Mouse (Mus musculus): ENCODE measurements at regions not wholly inside any gene's neighbourhood (a gene's known extent, or its start where the extent isn't known, plus 50 kb on each side); places are given as distances from the start of the nearest gene placed in this dataset.

DNA sequence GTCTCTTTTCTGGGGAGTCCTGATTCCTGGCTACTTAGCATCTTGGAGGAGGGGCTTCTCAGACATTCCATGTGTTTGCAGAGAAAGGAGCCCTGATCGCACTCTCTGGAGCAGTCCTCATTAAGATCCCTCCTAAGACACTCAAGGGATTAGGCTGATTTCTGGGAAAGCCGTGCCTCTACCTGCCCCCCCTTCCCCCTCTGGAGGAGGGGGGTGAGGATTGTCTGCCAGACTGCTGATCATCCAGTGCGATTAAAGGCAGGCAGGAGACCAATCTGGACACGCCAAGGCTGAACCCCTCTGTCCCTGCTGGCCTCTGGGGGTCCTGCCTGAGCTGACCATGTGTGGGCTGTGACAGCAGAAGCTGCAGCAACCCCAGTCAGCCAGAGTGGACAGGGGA lies 65.4 kb downstream of the Vegfa start:
- Histone ChIP-seq H3K36me3 (ENCODE audit: control insufficient read depth, insufficient read depth, low read length) (no peaks in the 10 kb centered on the region), H3K4me3 (ENCODE audit: control insufficient read depth in 1 of 2, insufficient read depth in 1 of 2, low read depth in 1 of 2, low read length in 2 of 2) (no peak overlapping the region), H3K9ac (ENCODE audit: low read length) (no peak overlapping the region), H3K4me2 (ENCODE audit: low read length) (no peak overlapping the region), H3K27me3 (ENCODE audit: control insufficient read depth, insufficient read depth, low read length) (no peaks in the 10 kb centered on the region), H3K4me1 (ENCODE audit: control insufficient read depth in 2 of 2, insufficient read depth in 2 of 2, low read length in 2 of 2) (peaks cover 0 to 4% of the 10 kb centered on the region in 2 experiments; a peak in 2 of 4 replicates), H3K9me3 (ENCODE audit: control insufficient read depth, low read length) (no peaks in the 10 kb centered on the region), H3K27ac (replicated peaks in 1 of 2; ENCODE audit: control insufficient read depth in 1 of 2, insufficient read depth in 1 of 2, low read depth in 2 of 2, low read length in 2 of 2) (no peak overlapping the region)
- ATAC-seq (ENCODE audit: insufficient number of reproducible peaks, insufficient read depth, low FRiP score, low read depth), result no peak
- 48% methylated on average over 4 of the region's 4 CpGs for WGBS

- no peak overlapping the region for H3K4me3 ChIP-seq (ENCODE audit: control insufficient read depth in 1 of 2, insufficient read depth in 1 of 2, low read depth in 1 of 2, low read length in 2 of 2)
- no peaks in the 10 kb centered on the region for H3K27me3 ChIP-seq (ENCODE audit: control insufficient read depth, insufficient read depth, low read length)
- H3K9me3 ChIP-seq (ENCODE audit: control insufficient read depth, low read length), result no peaks in the 10 kb centered on the region
- H3K4me2 ChIP-seq (ENCODE audit: low read length), result no peak overlapping the region
- no peak for ATAC-seq (ENCODE audit: insufficient number of reproducible peaks, insufficient read depth, low FRiP score, low read depth)
- H3K36me3 ChIP-seq (ENCODE audit: control insufficient read depth, insufficient read depth, low read length), result no peaks in the 10 kb centered on the region
- no peak overlapping the region for H3K9ac ChIP-seq (ENCODE audit: low read length)
- H3K4me1 ChIP-seq (ENCODE audit: control insufficient read depth in 2 of 2, insufficient read depth in 2 of 2, low read length in 2 of 2), result no peaks in the 10 kb centered on the region
- no peak overlapping the region for H3K27ac ChIP-seq (replicated peaks in 1 of 2; ENCODE audit: control insufficient read depth in 1 of 2, insufficient read depth in 1 of 2, low read depth in 2 of 2, low read length in 2 of 2)
These were observed 68.1 kb downstream of the Vegfa start for GRCm38 (mm10) chr17:45964031-45964430.

GRCm38 (mm10) chr17:45963332-45963731 lies 68.8 kb downstream of the Vegfa start:
- ATAC-seq (ENCODE audit: insufficient number of reproducible peaks, insufficient read depth, low FRiP score, low read depth), result no peak
- H3K4me1 ChIP-seq (ENCODE audit: control insufficient read depth in 2 of 2, insufficient read depth in 2 of 2, low read length in 2 of 2), result no peaks in the 10 kb centered on the region; a peak in 1 of 4 replicates
- no peaks in the 10 kb centered on the region for H3K36me3 ChIP-seq (ENCODE audit: control insufficient read depth, insufficient read depth, low read length)
- H3K9me3 ChIP-seq (ENCODE audit: control insufficient read depth, low read length), result no peaks in the 10 kb centered on the region
- no peaks in the 10 kb centered on the region for H3K27me3 ChIP-seq (ENCODE audit: control insufficient read depth, insufficient read depth, low read length)
- 88% methylated on average over 3 of the region's 3 CpGs for WGBS
- no peak overlapping the region for H3K4me3 ChIP-seq (ENCODE audit: control insufficient read depth in 1 of 2, insufficient read depth in 1 of 2, low read depth in 1 of 2, low read length in 2 of 2)
- no peak overlapping the region for H3K9ac ChIP-seq (ENCODE audit: low read length)
- H3K27ac ChIP-seq (replicated peaks in 1 of 2; ENCODE audit: control insufficient read depth in 1 of 2, insufficient read depth in 1 of 2, low read depth in 2 of 2, low read length in 2 of 2), result no peak overlapping the region
- no peak overlapping the region for H3K4me2 ChIP-seq (ENCODE audit: low read length)

- WGBS, result 81% methylated on average over 16 of the region's 16 CpGs
- ATAC-seq (ENCODE audit: insufficient number of reproducible peaks, insufficient read depth, low FRiP score, low read depth), result no peak
- Histone ChIP-seq H3K4me2 (ENCODE audit: low read length) (no peak overlapping the region), H3K4me3 (ENCODE audit: control insufficient read depth in 1 of 2, insufficient read depth in 1 of 2, low read depth in 1 of 2, low read length in 2 of 2) (no peak overlapping the region), H3K4me1 (ENCODE audit: control insufficient read depth in 2 of 2, insufficient read depth in 2 of 2, low read length in 2 of 2) (no peaks in the 10 kb centered on the region; a peak in 1 of 4 replicates), H3K36me3 (ENCODE audit: control insufficient read depth, insufficient read depth, low read length) (no peaks in the 10 kb centered on the region), H3K27ac (replicated peaks in 1 of 2; ENCODE audit: control insufficient read depth in 1 of 2, insufficient read depth in 1 of 2, low read depth in 2 of 2, low read length in 2 of 2) (no peak overlapping the region), H3K9ac (ENCODE audit: low read length) (no peak overlapping the region), H3K27me3 (ENCODE audit: control insufficient read depth, insufficient read depth, low read length) (peaks cover 6% of the 10 kb centered on the region; the same call in 1 of the 2 replicates), H3K9me3 (ENCODE audit: control insufficient read depth, low read length) (no peaks in the 10 kb centered on the region)
These were observed 70.4 kb downstream of the Vegfa start for GRCm38 (mm10) chr17:45961626-45962319.

- peaks cover 3% of the 10 kb centered on the region in 2 experiments; a peak in 2 of 4 replicates for H3K4me1 ChIP-seq (ENCODE audit: control insufficient read depth in 2 of 2, insufficient read depth in 2 of 2, low read length in 2 of 2)
- H3K36me3 ChIP-seq (ENCODE audit: control insufficient read depth, insufficient read depth, low read length), result no peaks in the 10 kb centered on the region
- peaks cover 7% of the 10 kb centered on the region; the same call in 1 of the 2 replicates for H3K27me3 ChIP-seq (ENCODE audit: control insufficient read depth, insufficient read depth, low read length)
- H3K4me3 ChIP-seq (ENCODE audit: control insufficient read depth in 1 of 2, insufficient read depth in 1 of 2, low read depth in 1 of 2, low read length in 2 of 2), result no peak overlapping the region
- no peak for ATAC-seq (ENCODE audit: insufficient number of reproducible peaks, insufficient read depth, low FRiP score, low read depth)
- H3K9ac ChIP-seq (ENCODE audit: low read length), result no peak overlapping the region
- H3K4me2 ChIP-seq (ENCODE audit: low read length), result no peak overlapping the region
- no peak overlapping the region for H3K27ac ChIP-seq (replicated peaks in 1 of 2; ENCODE audit: control insufficient read depth in 1 of 2, insufficient read depth in 1 of 2, low read depth in 2 of 2, low read length in 2 of 2)
- WGBS, result 80% methylated on average over 7 of the region's 7 CpGs
- H3K9me3 ChIP-seq (ENCODE audit: control insufficient read depth, low read length), result no peaks in the 10 kb centered on the region
These were observed 73.9 kb downstream of the Vegfa start for GRCm38 (mm10) chr17:45958094-45958881.

DNA sequence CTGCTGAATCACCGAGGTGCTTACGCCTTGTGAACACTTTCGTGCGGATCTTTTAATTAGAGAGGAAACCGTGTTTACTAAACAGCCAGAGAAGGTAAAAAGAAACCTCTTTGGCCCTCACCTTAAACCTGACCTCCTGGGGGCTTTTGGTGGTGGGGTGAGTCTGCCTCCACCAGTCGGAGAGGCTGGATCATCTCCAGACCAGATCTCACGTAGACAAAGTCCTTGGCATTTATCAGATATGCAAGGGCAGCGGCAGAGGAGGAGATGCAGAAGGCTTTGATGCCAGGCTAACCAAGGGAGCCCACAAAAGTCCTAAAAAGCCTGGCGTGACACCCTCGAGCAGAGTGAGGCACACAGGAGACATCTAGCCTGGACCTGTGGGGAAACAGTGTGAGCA lies 76.7 kb downstream of the Vegfa start:
- Histone ChIP-seq H3K4me2 (ENCODE audit: low read length) (no peak overlapping the region), H3K9ac (ENCODE audit: low read length) (no peak overlapping the region), H3K9me3 (ENCODE audit: control insufficient read depth, low read length) (no peaks in the 10 kb centered on the region), H3K27me3 (ENCODE audit: control insufficient read depth, insufficient read depth, low read length) (peaks cover 7% of the 10 kb centered on the region; the same call in 1 of the 2 replicates), H3K27ac (replicated peaks in 1 of 2; ENCODE audit: control insufficient read depth in 1 of 2, insufficient read depth in 1 of 2, low read depth in 2 of 2, low read length in 2 of 2) (no peak overlapping the region), H3K4me3 (ENCODE audit: control insufficient read depth in 1 of 2, insufficient read depth in 1 of 2, low read depth in 1 of 2, low read length in 2 of 2) (no peak overlapping the region), H3K4me1 (ENCODE audit: control insufficient read depth in 2 of 2, insufficient read depth in 2 of 2, low read length in 2 of 2) (peaks cover 8 to 10% of the 10 kb centered on the region in 2 experiments; a peak in 3 of 4 replicates), H3K36me3 (ENCODE audit: control insufficient read depth, insufficient read depth, low read length) (no peaks in the 10 kb centered on the region)
- WGBS, result 50% methylated on average over 10 of the region's 10 CpGs
- ATAC-seq (ENCODE audit: insufficient number of reproducible peaks, insufficient read depth, low FRiP score, low read depth), result no peak

DNA sequence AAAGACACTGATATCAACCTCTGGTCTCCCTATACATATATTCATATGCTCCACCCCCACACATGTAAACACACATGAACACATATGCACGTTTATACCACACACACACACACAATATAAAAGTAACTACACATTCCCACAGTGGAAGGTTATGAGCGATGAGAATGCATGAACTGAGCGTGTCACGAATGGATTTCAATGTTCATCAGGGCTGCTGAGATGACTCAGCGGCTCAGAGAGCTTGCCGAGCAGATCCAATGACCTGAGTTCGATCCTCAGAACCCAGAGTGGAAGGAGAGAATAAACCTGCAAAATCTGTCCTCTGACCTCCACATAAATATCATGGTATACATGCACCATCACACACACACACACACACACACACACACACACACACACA lies 77.3 kb downstream of the Vegfa start:
- H3K4me3 ChIP-seq (ENCODE audit: control insufficient read depth in 1 of 2, insufficient read depth in 1 of 2, low read depth in 1 of 2, low read length in 2 of 2), result no peak overlapping the region
- H3K36me3 ChIP-seq (ENCODE audit: control insufficient read depth, insufficient read depth, low read length), result no peaks in the 10 kb centered on the region
- H3K27ac ChIP-seq (replicated peaks in 1 of 2; ENCODE audit: control insufficient read depth in 1 of 2, insufficient read depth in 1 of 2, low read depth in 2 of 2, low read length in 2 of 2), result no peak overlapping the region
- H3K4me1 ChIP-seq (ENCODE audit: control insufficient read depth in 2 of 2, insufficient read depth in 2 of 2, low read length in 2 of 2), result peaks cover 8 to 11% of the 10 kb centered on the region in 2 experiments; a peak in 3 of 4 replicates
- H3K9me3 ChIP-seq (ENCODE audit: control insufficient read depth, low read length), result no peaks in the 10 kb centered on the region
- no peak for ATAC-seq (ENCODE audit: insufficient number of reproducible peaks, insufficient read depth, low FRiP score, low read depth)
- H3K27me3 ChIP-seq (ENCODE audit: control insufficient read depth, insufficient read depth, low read length), result peaks cover 7% of the 10 kb centered on the region; the same call in 1 of the 2 replicates
- no peak overlapping the region for H3K4me2 ChIP-seq (ENCODE audit: low read length)
- 85% methylated on average over 7 of the region's 7 CpGs for WGBS
- no peak overlapping the region for H3K9ac ChIP-seq (ENCODE audit: low read length)

Measured in heart, embryonic 14.5 days (tissue).